Mouse (Mus musculus) left cerebral cortex, postnatal 25 days (tissue): ENCODE measurements around the gene Tdrd3. TPM values are rescaled to one million over a fixed set of nuclear protein-coding genes. Genes with fewer than 3 reads are reported as not detected.

Experiments used
- DNase-seq, 2 experiments: peaks; one replicate each; pipeline ENCODE4 v3.0.0; 2022; ENCODE audit warnings: low spot score in 2 of 2, mixed read lengths in 1 of 2
- intact Hi-C: fragments of 180-260 bp; cut with DNase I; formaldehyde crosslinking; loops from one replicate; pipeline ENCODE4 v1.15.1; 2025
- total RNA-seq, 2 experiments: library from RNA; stranded (reverse); gene quantifications; 2 replicates each; pipeline ENCODE4 v1.2.3; 2021

The Tdrd3 gene
- total RNA-seq, 2 experiments from 2014 or later = 24.3 to 25.0 TPM

GRCm38 (mm10) chr14:87537127-87537819 lies 120.8 kb downstream of the Tdrd3 start:
- intact Hi-C loops = no loop called here
- DNase-seq = no peak

- intact Hi-C loops = no loop called here
- DNase-seq = no peak
These were observed 133.5 kb downstream of the Tdrd3 start for GRCm38 (mm10) chr14:87549986-87550385.

GRCm38 (mm10) chr14:87552211-87552610 lies 135.8 kb downstream of the Tdrd3 start:
- intact Hi-C loops = no loop called here
- peak in 1 of 2 experiments; percentile 20 for DNase-seq

GRCm38 (mm10) chr14:87563841-87564240 lies 147.4 kb downstream of the Tdrd3 start:
- DNase-seq = no peak
- intact Hi-C loops = loop anchor here (10.0 kb wide), 1 partner anchor 1421 kb away; no protein-coding TSS in a partner anchor

- DNase-seq = peak in 1 of 2 experiments; percentile 17
- intact Hi-C loops = loop anchor here (2.0 to 10.0 kb wide), 3 partner anchors 713 to 1419 kb away; no protein-coding TSS in a partner anchor
These were observed 149.8 kb downstream of the Tdrd3 start for GRCm38 (mm10) chr14:87566211-87566610.

GRCm38 (mm10) chr14:87567034-87567461 lies 150.6 kb downstream of the Tdrd3 start:
- DNase-seq = peak in 1 of 2 experiments; percentile 45
- intact Hi-C loops = loop anchor here (2.0 to 10.0 kb wide), 3 partner anchors 712 to 1418 kb away; no protein-coding TSS in a partner anchor

GRCm38 (mm10) chr14:87567626-87568446 lies 151.4 kb downstream of the Tdrd3 start:
- intact Hi-C loops = loop anchor here (2.0 to 10.0 kb wide), 3 partner anchors 711 to 1417 kb away; no protein-coding TSS in a partner anchor
- DNase-seq = peak; percentile 18 to 28

GRCm38 (mm10) chr14:87568447-87568908 lies 152.0 kb downstream of the Tdrd3 start:
- DNase-seq = peak; percentile 57 to 70
- intact Hi-C loops = loop anchor here (5.0 to 10.0 kb wide), 2 partner anchors 899 to 1416 kb away; no protein-coding TSS in a partner anchor

- intact Hi-C loops = loop anchor here (5.0 to 10.0 kb wide), 2 partner anchors 898 to 1415 kb away; no protein-coding TSS in a partner anchor
These were observed 153.0 kb downstream of the Tdrd3 start for GRCm38 (mm10) chr14:87569471-87569870.

GRCm38 (mm10) chr14:87572453-87572852 lies 156.0 kb downstream of the Tdrd3 start:
- intact Hi-C loops = no loop called here
- no peak for DNase-seq

More at GRCm38 (mm10) chr14:87569471-87569870, 153.0 kb downstream of the Tdrd3 start:
- DNase-seq = no peak

- peak in 1 of 2 experiments; percentile 82 for DNase-seq
- intact Hi-C loops = loop anchor here (5.0 kb wide), 1 partner anchor 100 kb away; no protein-coding TSS in a partner anchor
These were observed 166.2 kb downstream of the Tdrd3 start for GRCm38 (mm10) chr14:87582610-87583009.
